Mouse (Mus musculus) E14TG2a.4 (cell line): ENCODE measurements around the gene Babam2.

Experiments used
- H3K27me3 ChIP-seq: 2 replicates; pipeline ENCODE4 v1.6.1; 2014; ENCODE audit warnings: low read length, control low read depth; ENCODE audit not compliant: insufficient read depth
- H3K36me3 ChIP-seq: 2 replicates; pipeline ENCODE4 v1.6.1; 2014; ENCODE audit warnings: low read length, control low read depth; ENCODE audit not compliant: insufficient read depth
- H3K4me1 ChIP-seq: replicated peaks from 2 replicates; pipeline ENCODE4 v1.6.1; 2014; ENCODE audit warnings: low read depth, low read length, control low read depth
- H3K4me3 ChIP-seq: replicated peaks from 2 replicates; pipeline ENCODE4 v1.5.1; 2014; ENCODE audit warnings: mild to moderate bottlenecking, low read length
- H3K9me3 ChIP-seq: 2 replicates; pipeline ENCODE4 v1.6.1; 2014; ENCODE audit warnings: low read length, control low read depth
- CTCF ChIP-seq: conservative IDR thresholded peaks from 2 replicates; pipeline ENCODE4 v1.5.1; 2014; ENCODE audit warnings: low read length
- NANOG ChIP-seq: IDR thresholded peaks from 2 replicates; pipeline ENCODE4 v1.6.1; 2014; ENCODE audit warnings: borderline replicate concordance, low read length, mixed read lengths
- POU5F1 ChIP-seq: IDR thresholded peaks from 2 replicates; pipeline ENCODE4 v1.6.1; 2014; ENCODE audit warnings: low read length, borderline replicate concordance

The Babam2 gene

GRCm38 (mm10) chr5:31699397-31699796, 1.9 kb downstream of the Babam2 start:
- H3K4me3 ChIP-seq, result no peak overlapping the region
- peaks cover 24% of the 10 kb centered on the region for H3K4me1 ChIP-seq
- no peak for TF ChIP-seq POU5F1
- TF ChIP-seq CTCF, result no peak
- no peak for TF ChIP-seq NANOG
- H3K9me3 ChIP-seq, result no peaks in the 10 kb centered on the region
- peaks cover 32% of the 10 kb centered on the region for H3K36me3 ChIP-seq
- no peaks in the 10 kb centered on the region for H3K27me3 ChIP-seq

GRCm38 (mm10) chr5:31704971-31705370, 7.5 kb downstream of the Babam2 start:
- Histone ChIP-seq H3K4me1 (0 out of 2 replicates have a peak, but pooled peaks cover 5% of the 10 kb centered on the region), H3K9me3 (no peaks in the 10 kb centered on the region), H3K27me3 (no peaks in the 10 kb centered on the region), H3K36me3 (peaks cover 56% of the 10 kb centered on the region), H3K4me3 (no peak overlapping the region)
- TF ChIP-seq NANOG, result no peak
- TF ChIP-seq CTCF, result no peak
- no peak for TF ChIP-seq POU5F1

- H3K9me3 ChIP-seq, result no peaks in the 10 kb centered on the region
- no peak for TF ChIP-seq NANOG
- TF ChIP-seq POU5F1, result no peak
- TF ChIP-seq CTCF, result no peak
- peaks cover 53% of the 10 kb centered on the region for H3K36me3 ChIP-seq
- 0 out of 2 replicates have a peak, but pooled peaks cover 5% of the 10 kb centered on the region for H3K4me1 ChIP-seq
- no peaks in the 10 kb centered on the region for H3K27me3 ChIP-seq
- no peak overlapping the region for H3K4me3 ChIP-seq
Observed at GRCm38 (mm10) chr5:31706826-31707225, 9.3 kb downstream of the Babam2 start.

DNA sequence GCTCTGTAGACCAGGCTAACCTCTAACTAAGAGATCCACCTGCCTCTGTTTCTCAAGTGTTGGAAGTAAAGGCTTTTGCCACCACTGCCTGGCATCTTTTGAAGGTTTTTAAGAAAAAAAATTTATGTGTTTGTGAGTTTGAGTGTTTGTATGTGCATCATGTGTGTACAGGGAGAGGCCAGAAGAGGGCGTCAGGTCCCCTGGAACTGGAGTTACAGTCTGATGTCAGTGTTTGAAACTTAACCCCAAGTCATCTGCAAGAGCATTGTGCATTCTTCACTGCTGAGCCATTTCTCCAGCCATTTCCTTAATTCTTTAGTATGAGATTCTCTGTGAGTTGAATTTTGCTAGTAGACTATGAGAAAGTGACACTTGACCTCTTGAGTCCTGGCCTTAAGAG, 11.9 kb downstream of the Babam2 start:
- H3K4me3 ChIP-seq, result no peak overlapping the region
- H3K36me3 ChIP-seq, result peaks cover 30% of the 10 kb centered on the region
- no peaks in the 10 kb centered on the region for H3K27me3 ChIP-seq
- no peak for TF ChIP-seq NANOG
- TF ChIP-seq CTCF, result peak; percentile 45
- H3K4me1 ChIP-seq, result 0 out of 2 replicates have a peak, but pooled peaks cover 10% of the 10 kb centered on the region
- H3K9me3 ChIP-seq, result no peaks in the 10 kb centered on the region

DNA sequence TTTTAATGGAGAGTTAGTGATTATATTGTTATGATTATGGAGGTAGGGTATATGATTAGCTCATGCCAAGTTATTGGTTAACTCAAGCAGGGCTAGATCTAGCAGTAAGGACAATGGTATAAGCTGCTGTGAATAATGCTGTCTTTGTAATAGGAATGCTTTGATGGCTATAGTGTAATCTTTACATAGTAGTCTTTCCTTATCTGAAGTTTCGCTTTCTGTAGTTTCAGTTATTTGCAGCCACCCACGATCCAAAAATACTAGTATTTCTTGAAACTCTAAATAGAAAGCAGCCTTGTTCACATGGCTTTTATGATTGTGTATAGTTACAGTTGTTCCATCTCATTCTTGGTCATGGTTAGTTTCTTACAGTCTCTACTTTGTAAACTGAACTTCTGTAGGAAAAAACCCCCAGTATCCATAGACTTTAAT, 15.8 kb downstream of the Babam2 start:
- Histone ChIP-seq H3K9me3 (no peaks in the 10 kb centered on the region), H3K4me3 (no peak overlapping the region), H3K27me3 (no peaks in the 10 kb centered on the region), H3K36me3 (0 out of 2 replicates have a peak, but pooled peaks cover 9% of the 10 kb centered on the region), H3K4me1 (0 out of 2 replicates have a peak, but pooled peaks cover 8% of the 10 kb centered on the region)
- TF ChIP-seq POU5F1 (no peak), CTCF (no peak), NANOG (no peak)

DNA sequence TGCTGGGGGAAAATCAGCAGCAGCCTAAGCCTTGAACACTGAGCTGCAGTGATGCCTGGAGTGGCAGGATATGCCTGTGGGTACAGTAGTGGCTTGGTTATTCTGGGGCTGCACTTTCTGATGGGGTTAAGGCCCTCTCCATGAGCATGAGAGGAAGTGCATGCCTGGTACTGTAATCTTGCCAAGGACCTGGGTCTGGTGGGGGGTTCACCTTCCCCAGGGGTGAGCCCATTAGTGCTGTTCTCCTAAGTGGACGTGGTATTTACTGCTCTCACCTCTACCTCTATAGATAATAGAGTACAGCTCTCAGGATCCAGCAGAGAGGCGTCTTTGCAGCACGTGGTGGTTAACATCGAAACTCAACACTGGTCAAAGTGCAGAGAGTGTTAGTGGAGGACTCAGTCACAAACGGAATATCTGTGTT, 16.4 kb downstream of the Babam2 start:
- TF ChIP-seq POU5F1 (no peak), NANOG (no peak), CTCF (no peak)
- Histone ChIP-seq H3K9me3 (no peaks in the 10 kb centered on the region), H3K27me3 (no peaks in the 10 kb centered on the region), H3K4me1 (0 out of 2 replicates have a peak, but pooled peaks cover 8% of the 10 kb centered on the region), H3K36me3 (0 out of 2 replicates have a peak, but pooled peaks cover 9% of the 10 kb centered on the region), H3K4me3 (no peak overlapping the region)

- no peak for TF ChIP-seq CTCF
- no peak for TF ChIP-seq NANOG
- TF ChIP-seq POU5F1, result no peak
- Histone ChIP-seq H3K27me3 (no peaks in the 10 kb centered on the region), H3K4me1 (0 out of 2 replicates have a peak, but pooled peaks cover 6% of the 10 kb centered on the region), H3K9me3 (no peaks in the 10 kb centered on the region), H3K4me3 (no peak overlapping the region), H3K36me3 (0 out of 2 replicates have a peak, but pooled peaks cover 2% of the 10 kb centered on the region)
Observed at GRCm38 (mm10) chr5:31715486-31716150, 18.1 kb downstream of the Babam2 start.

- H3K9me3 ChIP-seq, result peaks cover 10% of the 10 kb centered on the region; the same call in 1 of the 2 replicates
Observed at GRCm38 (mm10) chr5:31724519-31724918, 27.0 kb downstream of the Babam2 start.

GRCm38 (mm10) chr5:31725885-31726284, 28.4 kb downstream of the Babam2 start:
- H3K36me3 ChIP-seq, result 0 out of 2 replicates have a peak, but pooled peaks cover 8% of the 10 kb centered on the region
- no peaks in the 10 kb centered on the region for H3K27me3 ChIP-seq
- no peak for TF ChIP-seq CTCF
- TF ChIP-seq POU5F1, result no peak
- no peak for TF ChIP-seq NANOG
- H3K4me1 ChIP-seq, result no peaks in the 10 kb centered on the region
- H3K4me3 ChIP-seq, result no peak overlapping the region
- H3K9me3 ChIP-seq, result peaks cover 10% of the 10 kb centered on the region; the same call in 1 of the 2 replicates

More at GRCm38 (mm10) chr5:31724519-31724918, 27.0 kb downstream of the Babam2 start:
- TF ChIP-seq POU5F1 (no peak), CTCF (no peak), NANOG (no peak)
- Histone ChIP-seq H3K4me1 (no peaks in the 10 kb centered on the region), H3K4me3 (no peak overlapping the region), H3K27me3 (no peaks in the 10 kb centered on the region), H3K36me3 (0 out of 2 replicates have a peak, but pooled peaks cover 7% of the 10 kb centered on the region)
